Mouse (Mus musculus): ENCODE results near the gene Gfra1. TPM values are rescaled to one million over a fixed set of nuclear protein-coding genes. Genes with fewer than 3 reads are reported as not detected.

The Gfra1 gene
- polyA plus RNA-seq, 1 experiment from 2014 or later, result 33.0 TPM

GRCm38 (mm10) chr19:58353260-58353870 lies 102.3 kb downstream of the Gfra1 start:
- no peaks in the 10 kb centered on the region for H3K9me3 ChIP-seq
- H3K27me3 ChIP-seq (replicated peaks), result no peaks in the 10 kb centered on the region
- no peak overlapping the region for H3K9ac ChIP-seq
- H3K4me3 ChIP-seq (replicated peaks), result no peak overlapping the region
- WGBS, result 66% methylated on average over 13 of the region's 13 CpGs
- H3K36me3 ChIP-seq, result no peaks in the 10 kb centered on the region
- ATAC-seq (ENCODE audit: insufficient read depth, low FRiP score, low read depth), result no peak
- no peak overlapping the region for H3K4me2 ChIP-seq
- no peak overlapping the region for H3K27ac ChIP-seq
- H3K4me1 ChIP-seq, result no peaks in the 10 kb centered on the region

- ATAC-seq (ENCODE audit: insufficient read depth, low FRiP score, low read depth), result no peak
- 54% methylated on average over 5 of the region's 5 CpGs for WGBS
- H3K27me3 ChIP-seq (replicated peaks), result no peaks in the 10 kb centered on the region
Observed at GRCm38 (mm10) chr19:58349890-58350408, 105.8 kb downstream of the Gfra1 start.

GRCm38 (mm10) chr19:58345137-58345536 lies 110.6 kb downstream of the Gfra1 start:
- WGBS, result 76% methylated on average over 7 of the region's 7 CpGs
- Histone ChIP-seq H3K27me3 (replicated peaks) (no peaks in the 10 kb centered on the region), H3K9me3 (no peaks in the 10 kb centered on the region), H3K4me3 (replicated peaks) (no peak overlapping the region), H3K9ac (no peak overlapping the region), H3K4me2 (no peak overlapping the region), H3K4me1 (0 out of 2 replicates have a peak, but pooled peaks cover 4% of the 10 kb centered on the region), H3K27ac (no peak overlapping the region), H3K36me3 (no peaks in the 10 kb centered on the region)
- no peak for ATAC-seq (ENCODE audit: insufficient read depth, low FRiP score, low read depth)

More at GRCm38 (mm10) chr19:58349890-58350408, 105.8 kb downstream of the Gfra1 start:
- no peaks in the 10 kb centered on the region for H3K9me3 ChIP-seq
- no peak overlapping the region for H3K9ac ChIP-seq
- H3K27ac ChIP-seq, result no peak overlapping the region
- H3K36me3 ChIP-seq, result no peaks in the 10 kb centered on the region
- H3K4me2 ChIP-seq, result no peak overlapping the region
- H3K4me1 ChIP-seq, result no peaks in the 10 kb centered on the region
- no peak overlapping the region for H3K4me3 ChIP-seq (replicated peaks)

- Histone ChIP-seq H3K9ac (no peak overlapping the region), H3K9me3 (no peaks in the 10 kb centered on the region), H3K4me3 (replicated peaks) (no peak overlapping the region), H3K27ac (no peak overlapping the region), H3K4me1 (peaks cover 4% of the 10 kb centered on the region; the same call in 1 of the 2 replicates), H3K4me2 (no peak overlapping the region), H3K27me3 (replicated peaks) (no peaks in the 10 kb centered on the region), H3K36me3 (no peaks in the 10 kb centered on the region)
- 80% methylated on average over 4 of the region's 4 CpGs for WGBS
- no peak for ATAC-seq (ENCODE audit: insufficient read depth, low FRiP score, low read depth)
Observed at GRCm38 (mm10) chr19:58341351-58341750, 114.4 kb downstream of the Gfra1 start.

GRCm38 (mm10) chr19:58340221-58340620 lies 115.5 kb downstream of the Gfra1 start:
- Histone ChIP-seq H3K9me3 (no peaks in the 10 kb centered on the region), H3K27me3 (replicated peaks) (no peaks in the 10 kb centered on the region), H3K4me3 (replicated peaks) (no peak overlapping the region), H3K36me3 (no peaks in the 10 kb centered on the region), H3K4me1 (peaks cover 4% of the 10 kb centered on the region; the same call in 1 of the 2 replicates), H3K27ac (no peak overlapping the region), H3K9ac (no peak overlapping the region), H3K4me2 (no peak overlapping the region)
- no peak for ATAC-seq (ENCODE audit: insufficient read depth, low FRiP score, low read depth)
- 68% methylated on average over 8 of the region's 8 CpGs for WGBS

- 84% methylated on average over 6 of the region's 6 CpGs for WGBS
Observed at GRCm38 (mm10) chr19:58336802-58337201, 118.9 kb downstream of the Gfra1 start.

GRCm38 (mm10) chr19:58335585-58336530 lies 119.9 kb downstream of the Gfra1 start:
- H3K4me1 ChIP-seq, result no peaks in the 10 kb centered on the region; the same call in 1 of the 2 replicates
- ATAC-seq (ENCODE audit: insufficient read depth, low FRiP score, low read depth), result no peak
- no peak overlapping the region for H3K4me2 ChIP-seq
- no peak overlapping the region for H3K4me3 ChIP-seq (replicated peaks)
- 61% methylated on average over 12 of the region's 12 CpGs for WGBS
- no peak overlapping the region for H3K9ac ChIP-seq
- H3K9me3 ChIP-seq, result no peaks in the 10 kb centered on the region
- H3K27me3 ChIP-seq (replicated peaks), result no peaks in the 10 kb centered on the region
- H3K27ac ChIP-seq, result no peak overlapping the region
- no peaks in the 10 kb centered on the region for H3K36me3 ChIP-seq

More at GRCm38 (mm10) chr19:58336802-58337201, 118.9 kb downstream of the Gfra1 start:
- Histone ChIP-seq H3K4me3 (replicated peaks) (no peak overlapping the region), H3K9me3 (no peaks in the 10 kb centered on the region), H3K27ac (no peak overlapping the region), H3K27me3 (replicated peaks) (no peaks in the 10 kb centered on the region), H3K9ac (no peak overlapping the region), H3K4me1 (peaks cover 4% of the 10 kb centered on the region; the same call in 1 of the 2 replicates), H3K36me3 (no peaks in the 10 kb centered on the region), H3K4me2 (no peak overlapping the region)
- ATAC-seq (ENCODE audit: insufficient read depth, low FRiP score, low read depth), result no peak

GRCm38 (mm10) chr19:58329305-58329704 lies 126.4 kb downstream of the Gfra1 start:
- no peak for ATAC-seq (ENCODE audit: insufficient read depth, low FRiP score, low read depth)
- Histone ChIP-seq H3K9me3 (no peaks in the 10 kb centered on the region), H3K36me3 (no peaks in the 10 kb centered on the region), H3K9ac (no peak overlapping the region), H3K4me3 (replicated peaks) (no peak overlapping the region), H3K27ac (no peak overlapping the region), H3K4me2 (no peak overlapping the region), H3K4me1 (no peaks in the 10 kb centered on the region), H3K27me3 (replicated peaks) (no peaks in the 10 kb centered on the region)
- 45% methylated on average over 5 of the region's 5 CpGs for WGBS

GRCm38 (mm10) chr19:58328014-58328413 lies 127.7 kb downstream of the Gfra1 start:
- Histone ChIP-seq H3K36me3 (no peaks in the 10 kb centered on the region), H3K4me3 (replicated peaks) (no peak overlapping the region), H3K4me1 (no peaks in the 10 kb centered on the region), H3K4me2 (no peak overlapping the region), H3K9ac (no peak overlapping the region), H3K27ac (no peak overlapping the region), H3K27me3 (replicated peaks) (no peaks in the 10 kb centered on the region), H3K9me3 (no peaks in the 10 kb centered on the region)
- WGBS, result 63% methylated on average over 5 of the region's 5 CpGs
- ATAC-seq (ENCODE audit: insufficient read depth, low FRiP score, low read depth), result no peak

- ATAC-seq (ENCODE audit: insufficient read depth, low FRiP score, low read depth), result no peak
- WGBS, result 74% methylated on average over 5 of the region's 5 CpGs
- Histone ChIP-seq H3K4me1 (no peaks in the 10 kb centered on the region), H3K4me2 (no peak overlapping the region), H3K27me3 (replicated peaks) (no peaks in the 10 kb centered on the region), H3K4me3 (replicated peaks) (no peak overlapping the region), H3K27ac (no peak overlapping the region), H3K9me3 (no peaks in the 10 kb centered on the region; the same call in 1 of the 2 replicates), H3K36me3 (no peaks in the 10 kb centered on the region), H3K9ac (no peak overlapping the region)
Observed at GRCm38 (mm10) chr19:58316474-58316873, 139.2 kb downstream of the Gfra1 start.

GRCm38 (mm10) chr19:58315681-58316080 lies 140.0 kb downstream of the Gfra1 start:
- Histone ChIP-seq H3K4me1 (no peaks in the 10 kb centered on the region), H3K9me3 (no peaks in the 10 kb centered on the region; the same call in 1 of the 2 replicates), H3K27me3 (replicated peaks) (no peaks in the 10 kb centered on the region), H3K9ac (no peak overlapping the region), H3K4me3 (replicated peaks) (no peak overlapping the region), H3K27ac (no peak overlapping the region), H3K36me3 (no peaks in the 10 kb centered on the region), H3K4me2 (no peak overlapping the region)
- ATAC-seq (ENCODE audit: insufficient read depth, low FRiP score, low read depth), result no peak
- 92% methylated on average over 5 of the region's 5 CpGs for WGBS

GRCm38 (mm10) chr19:58314631-58315030 lies 141.1 kb downstream of the Gfra1 start:
- ATAC-seq (ENCODE audit: insufficient read depth, low FRiP score, low read depth), result no peak
- Histone ChIP-seq H3K36me3 (no peaks in the 10 kb centered on the region), H3K9ac (no peak overlapping the region), H3K27me3 (replicated peaks) (no peaks in the 10 kb centered on the region), H3K4me2 (no peak overlapping the region), H3K4me1 (no peaks in the 10 kb centered on the region), H3K4me3 (replicated peaks) (no peak overlapping the region), H3K9me3 (no peaks in the 10 kb centered on the region; the same call in 1 of the 2 replicates), H3K27ac (no peak overlapping the region)
- WGBS, result 87% methylated on average over 5 of the region's 5 CpGs
